Mouse (Mus musculus): ENCODE data around the gene Gm42688. TPM values are rescaled to one million over a fixed set of nuclear protein-coding genes. Genes with fewer than 3 reads are reported as not detected.
"Not testable (repeated sequence)": the region's sequence is repeated elsewhere in the genome, so short reads cannot be mapped to it uniquely, and the experiment has no call there.

The Gm42688 gene
- polyA plus RNA-seq, 1 experiment from 2014 or later = 2.9 TPM

DNA sequence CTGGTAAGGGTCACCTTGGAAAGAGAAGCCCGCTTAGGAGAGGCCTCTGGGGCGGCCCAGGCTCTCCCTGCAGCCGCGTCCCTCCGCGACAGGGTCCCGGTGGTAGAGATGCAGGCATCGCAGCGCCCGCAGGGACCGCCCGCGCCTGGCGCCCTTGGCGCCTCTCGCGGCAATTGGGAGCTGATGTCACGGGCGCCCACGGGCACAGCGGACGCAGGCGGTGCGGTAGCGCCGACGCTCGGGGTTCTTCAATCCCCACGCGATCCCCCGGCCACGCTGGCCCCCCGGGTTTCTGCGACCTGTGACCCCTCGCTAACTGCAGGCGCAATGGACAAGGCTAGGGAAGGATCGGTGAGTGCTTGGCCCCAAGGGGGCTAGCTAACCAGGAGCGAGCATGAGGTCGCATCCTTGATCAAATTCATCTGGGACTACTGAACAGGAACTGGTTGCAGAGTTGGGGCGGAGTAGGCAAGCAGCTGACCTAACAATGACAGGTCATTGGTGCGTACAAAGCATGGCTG lies 40.9 kb downstream of the Gm42688 start:
- peaks cover 6% of the 10 kb centered on the region for H3K36me3 ChIP-seq
- H3K27me3 ChIP-seq = no peaks in the 10 kb centered on the region
- peak overlapping the region; percentile 46 for H3K4me2 ChIP-seq (replicated peaks)
- peak overlapping the region; percentile 25 for H3K4me3 ChIP-seq (replicated peaks)
- H3K9ac ChIP-seq = peak overlapping the region; percentile 2
- ATAC-seq (ENCODE audit: insufficient number of reproducible peaks, low FRiP score, low TSS enrichment, low read depth) = no peak
- peaks cover 49% of the 10 kb centered on the region for H3K4me1 ChIP-seq
- 9% methylated on average over 41 of the region's 41 CpGs for WGBS
- H3K9me3 ChIP-seq (replicated peaks) = no peaks in the 10 kb centered on the region
- peak overlapping the region; percentile 60 for H3K27ac ChIP-seq (replicated peaks)

DNA sequence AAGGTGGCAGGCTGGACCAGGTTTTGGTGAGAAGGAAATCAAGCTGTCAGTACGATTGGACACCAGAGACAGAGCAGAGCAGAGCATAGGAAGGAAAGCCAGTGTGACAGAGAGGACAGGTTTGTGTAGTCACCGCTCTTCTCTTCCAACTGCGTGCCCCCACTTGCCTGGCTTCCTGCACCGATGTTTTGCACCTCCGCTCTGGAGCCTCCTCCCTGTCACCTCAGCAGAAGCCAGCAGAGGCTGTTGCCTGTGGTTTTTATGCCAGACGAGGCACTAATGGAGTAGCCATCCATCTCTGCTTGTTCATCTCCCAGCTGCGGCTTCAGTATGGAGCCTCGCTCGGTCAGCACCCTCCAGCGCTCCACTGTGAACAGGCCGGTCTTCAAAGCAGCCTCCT lies 41.5 kb downstream of the Gm42688 start:
- H3K4me2 ChIP-seq (replicated peaks) = peak overlapping the region; percentile 46; the same call in 1 of the 2 replicates
- ATAC-seq (ENCODE audit: insufficient number of reproducible peaks, low FRiP score, low TSS enrichment, low read depth) = 0 out of 2 replicates have a peak, but pooled peaks have one; percentile 5
- H3K27ac ChIP-seq (replicated peaks) = peak overlapping the region; percentile 60
- H3K4me3 ChIP-seq (replicated peaks) = no peak overlapping the region
- no peaks in the 10 kb centered on the region for H3K27me3 ChIP-seq
- peaks cover 12% of the 10 kb centered on the region for H3K36me3 ChIP-seq
- H3K4me1 ChIP-seq = peaks cover 47% of the 10 kb centered on the region
- no peak overlapping the region for H3K9ac ChIP-seq
- WGBS = 53% methylated on average over 11 of the region's 11 CpGs
- H3K9me3 ChIP-seq (replicated peaks) = no peaks in the 10 kb centered on the region

GRCm38 (mm10) chr6:83145209-83145608 lies 43.8 kb downstream of the Gm42688 start:
- WGBS = 48% methylated on average over 2 of the region's 2 CpGs
- H3K4me1 ChIP-seq = peaks cover 24% of the 10 kb centered on the region
- no peak overlapping the region for H3K9ac ChIP-seq
- H3K9me3 ChIP-seq (replicated peaks) = no peaks in the 10 kb centered on the region
- H3K36me3 ChIP-seq = peaks cover 35% of the 10 kb centered on the region
- no peak overlapping the region for H3K27ac ChIP-seq (replicated peaks)
- H3K4me3 ChIP-seq (replicated peaks) = no peak overlapping the region
- no peak for ATAC-seq (ENCODE audit: insufficient number of reproducible peaks, low FRiP score, low TSS enrichment, low read depth)
- no peak overlapping the region for H3K4me2 ChIP-seq (replicated peaks)
- H3K27me3 ChIP-seq = no peaks in the 10 kb centered on the region

DNA sequence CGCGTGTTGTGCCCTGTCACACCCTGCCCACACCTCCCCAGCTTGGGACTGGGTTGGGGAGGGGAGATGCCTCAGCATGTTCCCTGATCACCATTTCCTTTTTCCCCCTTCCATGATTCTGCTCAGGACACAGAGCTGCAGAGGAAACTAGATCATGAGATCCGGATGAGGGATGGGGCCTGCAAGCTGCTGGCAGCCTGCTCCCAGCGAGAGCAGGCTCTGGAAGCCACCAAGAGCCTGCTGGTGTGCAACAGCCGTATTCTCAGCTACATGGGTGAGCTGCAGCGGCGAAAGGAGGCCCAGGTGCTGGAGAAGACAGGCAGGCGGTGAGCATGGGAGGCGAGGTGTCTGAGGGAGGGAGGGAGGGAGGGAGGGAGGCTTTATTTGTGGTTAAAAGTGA lies 44.4 kb downstream of the Gm42688 start:
- peaks cover 23% of the 10 kb centered on the region for H3K4me1 ChIP-seq
- H3K4me2 ChIP-seq (replicated peaks) = no peak overlapping the region
- ATAC-seq (ENCODE audit: insufficient number of reproducible peaks, low FRiP score, low TSS enrichment, low read depth) = no peak
- H3K27ac ChIP-seq (replicated peaks) = no peak overlapping the region; the same call in 1 of the 2 replicates
- no peaks in the 10 kb centered on the region for H3K27me3 ChIP-seq
- peaks cover 41% of the 10 kb centered on the region for H3K36me3 ChIP-seq
- 49% methylated on average over 9 of the region's 9 CpGs for WGBS
- H3K4me3 ChIP-seq (replicated peaks) = no peak overlapping the region
- no peak overlapping the region for H3K9ac ChIP-seq
- no peaks in the 10 kb centered on the region for H3K9me3 ChIP-seq (replicated peaks)

- no peak overlapping the region for H3K9ac ChIP-seq
- no peak overlapping the region for H3K4me3 ChIP-seq (replicated peaks)
- no peaks in the 10 kb centered on the region for H3K27me3 ChIP-seq
- WGBS = 65% methylated on average over 7 of the region's 7 CpGs
- ATAC-seq (ENCODE audit: insufficient number of reproducible peaks, low FRiP score, low TSS enrichment, low read depth) = no peak
- H3K4me2 ChIP-seq (replicated peaks) = no peak overlapping the region
- H3K4me1 ChIP-seq = peaks cover 11% of the 10 kb centered on the region
- no peak overlapping the region for H3K27ac ChIP-seq (replicated peaks)
- no peaks in the 10 kb centered on the region for H3K9me3 ChIP-seq (replicated peaks)
- H3K36me3 ChIP-seq = peaks cover 55% of the 10 kb centered on the region
These were observed 45.9 kb downstream of the Gm42688 start for GRCm38 (mm10) chr6:83147280-83147679.

DNA sequence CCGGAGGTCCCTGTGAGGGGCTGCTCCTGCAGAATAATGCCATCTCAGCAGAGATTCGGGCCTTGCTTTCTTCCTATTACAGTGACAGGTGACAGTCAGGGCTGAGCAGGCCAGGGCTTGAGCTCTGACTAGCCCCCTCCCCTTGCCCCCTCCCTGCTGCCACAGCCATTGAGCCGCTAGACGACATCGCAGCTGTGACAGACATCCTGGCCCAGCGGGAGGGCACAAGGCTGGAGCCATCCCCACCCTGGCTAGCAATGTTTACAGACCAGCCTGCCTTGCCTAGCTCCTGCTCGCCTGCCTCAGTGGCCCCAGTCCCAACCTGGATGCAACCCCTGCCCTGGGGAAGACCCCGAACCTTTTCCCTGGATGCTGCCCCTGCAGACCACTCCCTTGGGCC lies 50.3 kb downstream of the Gm42688 start:
- 43% methylated on average over 8 of the region's 8 CpGs for WGBS
- H3K27ac ChIP-seq (replicated peaks) = no peak overlapping the region
- no peak for ATAC-seq (ENCODE audit: insufficient number of reproducible peaks, low FRiP score, low TSS enrichment, low read depth)
- H3K9ac ChIP-seq = no peak overlapping the region
- H3K4me1 ChIP-seq = peaks cover 17% of the 10 kb centered on the region
- H3K4me3 ChIP-seq (replicated peaks) = no peak overlapping the region
- H3K36me3 ChIP-seq = peaks cover 61% of the 10 kb centered on the region
- no peaks in the 10 kb centered on the region for H3K27me3 ChIP-seq
- H3K9me3 ChIP-seq (replicated peaks) = no peaks in the 10 kb centered on the region
- H3K4me2 ChIP-seq (replicated peaks) = no peak overlapping the region

DNA sequence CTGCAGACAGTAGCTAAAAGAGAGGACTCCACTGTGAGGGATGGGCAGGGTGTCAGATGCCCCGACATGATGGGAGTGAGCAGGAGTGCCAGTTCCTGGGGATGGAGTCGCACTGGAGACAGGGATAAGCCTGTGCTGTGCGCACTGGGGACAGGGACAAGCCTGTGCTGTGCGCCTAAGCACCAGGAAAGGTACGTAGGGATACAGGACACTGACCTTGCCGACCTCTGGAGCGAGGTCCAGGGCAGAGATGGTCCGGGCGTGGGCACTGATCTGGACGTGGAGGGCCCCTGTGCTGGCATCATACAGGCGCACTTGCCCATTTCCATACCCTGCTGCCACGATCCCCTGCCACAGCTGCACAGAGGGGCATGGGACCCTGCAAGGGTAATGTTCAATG lies 51.6 kb downstream of the Gm42688 start:
- Histone ChIP-seq H3K9me3 (replicated peaks) (no peaks in the 10 kb centered on the region), H3K27ac (replicated peaks) (no peak overlapping the region), H3K4me1 (peaks cover 17% of the 10 kb centered on the region), H3K4me3 (replicated peaks) (no peak overlapping the region), H3K4me2 (replicated peaks) (no peak overlapping the region), H3K9ac (no peak overlapping the region), H3K36me3 (peaks cover 49% of the 10 kb centered on the region), H3K27me3 (no peaks in the 10 kb centered on the region)
- ATAC-seq (ENCODE audit: insufficient number of reproducible peaks, low FRiP score, low TSS enrichment, low read depth) = no peak
- 82% methylated on average over 12 of the region's 12 CpGs for whole genome bisulfite sequencing

DNA sequence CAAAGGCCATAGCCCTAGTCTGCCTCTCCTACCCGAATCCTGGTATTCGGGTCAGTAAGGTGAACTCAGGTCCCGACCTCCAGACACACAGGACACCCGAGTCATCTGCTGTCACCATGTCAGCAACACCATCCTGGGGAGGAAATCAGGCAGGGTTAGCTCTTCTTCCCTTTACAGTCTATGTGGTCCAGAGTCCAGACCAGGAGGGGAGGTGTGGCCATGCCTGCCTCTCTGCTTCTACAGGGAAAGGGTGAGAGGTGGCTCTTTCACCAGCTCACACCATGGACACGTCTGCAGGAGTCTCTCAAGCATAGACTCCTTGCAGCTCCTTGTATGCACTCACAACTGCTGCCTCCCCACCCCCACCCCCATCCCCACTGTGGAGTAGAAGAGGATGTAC lies 52.1 kb downstream of the Gm42688 start:
- WGBS = 69% methylated on average over 5 of the region's 5 CpGs
- no peaks in the 10 kb centered on the region for H3K9me3 ChIP-seq (replicated peaks)
- H3K4me3 ChIP-seq (replicated peaks) = no peak overlapping the region
- peaks cover 17% of the 10 kb centered on the region for H3K4me1 ChIP-seq
- H3K9ac ChIP-seq = no peak overlapping the region
- no peak overlapping the region for H3K27ac ChIP-seq (replicated peaks)
- no peak overlapping the region for H3K4me2 ChIP-seq (replicated peaks)
- ATAC-seq (ENCODE audit: insufficient number of reproducible peaks, low FRiP score, low TSS enrichment, low read depth) = no peak
- H3K36me3 ChIP-seq = peaks cover 45% of the 10 kb centered on the region
- no peaks in the 10 kb centered on the region for H3K27me3 ChIP-seq

GRCm38 (mm10) chr6:83155552-83156238 lies 54.3 kb downstream of the Gm42688 start:
- Histone ChIP-seq H3K4me1 (peaks cover 17% of the 10 kb centered on the region), H3K27ac (replicated peaks) (no peak overlapping the region), H3K4me3 (replicated peaks) (peak overlapping the region; percentile 58), H3K9me3 (replicated peaks) (no peaks in the 10 kb centered on the region), H3K4me2 (replicated peaks) (peak overlapping the region; percentile 85), H3K9ac (peak overlapping the region; percentile 21; the same call in 1 of the 2 replicates), H3K36me3 (peaks cover 23% of the 10 kb centered on the region), H3K27me3 (peaks cover 8% of the 10 kb centered on the region)
- 0 out of 2 replicates have a peak, but pooled peaks have one; percentile 12 for ATAC-seq (ENCODE audit: insufficient number of reproducible peaks, low FRiP score, low TSS enrichment, low read depth)
- WGBS = 6% methylated on average over 23 of the region's 23 CpGs

DNA sequence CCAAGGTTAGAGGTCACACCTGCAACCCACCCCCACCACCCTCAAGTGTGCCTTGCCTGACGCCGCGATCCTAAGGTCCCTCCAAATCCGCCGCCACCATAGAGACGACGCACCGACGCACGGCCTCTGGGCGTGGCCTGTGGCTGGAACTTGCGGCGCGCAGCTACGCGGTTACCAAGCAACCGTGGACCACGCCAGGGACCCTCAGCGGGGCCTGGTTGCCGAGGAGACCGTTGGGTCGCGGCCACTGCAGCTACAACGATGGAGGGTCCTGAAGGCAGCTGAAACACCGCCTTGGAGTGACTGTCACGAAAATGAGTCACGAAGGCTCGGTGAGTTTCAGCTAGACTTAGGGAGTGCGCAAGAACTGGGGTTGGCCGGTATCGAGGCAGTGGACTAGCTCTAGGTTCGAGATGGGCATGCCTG lies 54.9 kb downstream of the Gm42688 start, which contains the start of the genes Wdr54 and 1700003E16Rik:
Gene Wdr54 (minus strand): TSS at position 139 of the 426 bp plus-strand sequence.
Gene 1700003E16Rik (plus strand): TSS at position 146 of the 426 bp plus-strand sequence.
- no peaks in the 10 kb centered on the region for H3K9me3 ChIP-seq (replicated peaks)
- peaks cover 19% of the 10 kb centered on the region for H3K4me1 ChIP-seq
- peaks cover 18% of the 10 kb centered on the region for H3K36me3 ChIP-seq
- H3K4me2 ChIP-seq (replicated peaks) = peak within 1 kb of the TSS; percentile 85
- peak within 1 kb of the TSS; percentile 58 for H3K4me3 ChIP-seq (replicated peaks)
- 2% methylated on average over 32 of the region's 32 CpGs for WGBS
- ATAC-seq (ENCODE audit: insufficient number of reproducible peaks, low FRiP score, low TSS enrichment, low read depth) = peak; percentile 77
- peak within 1 kb of the TSS; percentile 21; the same call in 1 of the 2 replicates for H3K9ac ChIP-seq
- H3K27ac ChIP-seq (replicated peaks) = no peak within 1 kb of the TSS
- H3K27me3 ChIP-seq = peaks cover 14% of the 10 kb centered on the region

DNA sequence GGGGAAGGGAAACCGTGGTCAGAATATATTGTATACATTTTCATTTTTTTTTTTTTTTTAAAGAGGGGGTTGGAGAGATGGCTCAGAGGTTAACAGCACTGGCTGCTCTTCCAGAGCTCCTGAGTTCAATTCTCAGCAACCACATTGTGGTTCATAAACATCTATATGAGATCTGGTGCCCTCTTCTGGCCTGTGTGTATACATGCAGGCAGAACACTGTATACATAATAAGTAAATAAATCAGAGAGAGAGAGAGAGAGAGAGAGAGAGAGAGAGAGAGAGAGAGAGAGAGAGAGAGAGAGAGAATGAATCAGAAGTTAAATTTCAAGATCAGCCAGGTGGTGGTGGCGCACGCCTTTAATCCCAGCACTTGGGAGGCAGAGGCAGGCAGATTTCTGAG lies 58.0 kb downstream of the Gm42688 start:
- H3K4me1 ChIP-seq = peaks cover 33% of the 10 kb centered on the region

More for the DNA sequence above, 58.0 kb downstream of the Gm42688 start:
- WGBS = 27% methylated on average over 3 of the region's 3 CpGs
- not testable (repeated sequence) for H3K4me2 ChIP-seq (replicated peaks); H3K27ac ChIP-seq (replicated peaks); H3K9ac ChIP-seq; H3K4me3 ChIP-seq (replicated peaks); ATAC-seq (ENCODE audit: insufficient number of reproducible peaks, low FRiP score, low TSS enrichment, low read depth); H3K36me3 ChIP-seq; H3K9me3 ChIP-seq (replicated peaks)
- peaks cover 31% of the 10 kb centered on the region for H3K27me3 ChIP-seq

Data from embryonic facial prominence, embryonic 15.5 days (tissue).